Mouse (Mus musculus): ENCODE results near the gene Gm5134. TPM values are rescaled to one million over a fixed set of nuclear protein-coding genes. Genes with fewer than 3 reads are reported as not detected.
"Not testable (repeated sequence)": the region's sequence is repeated elsewhere in the genome, so short reads cannot be mapped to it uniquely, and the experiment has no call there.

The Gm5134 gene
- polyA plus RNA-seq, 1 experiment from 2014 or later: not detected

DNA sequence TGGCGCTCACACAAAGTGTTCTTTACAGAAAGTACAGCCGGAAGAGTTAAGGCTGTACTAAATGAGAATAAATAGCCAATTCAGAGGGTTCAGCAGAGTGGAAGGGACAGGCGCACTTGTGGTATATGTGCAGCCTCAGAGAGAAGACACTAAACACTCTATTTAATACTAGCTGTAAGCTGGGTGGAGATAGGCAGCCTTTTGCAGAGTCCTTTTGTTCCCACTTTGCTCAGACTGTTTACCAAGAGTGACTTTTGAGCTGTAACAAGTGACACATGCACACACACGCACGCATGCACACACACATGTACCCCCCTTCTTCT, 24.5 kb downstream of the Gm5134 start:
- Histone ChIP-seq H3K9ac (no peak overlapping the region), H3K4me3 (replicated peaks) (no peak overlapping the region), H3K27ac (no peak overlapping the region), H3K9me3 (no peaks in the 10 kb centered on the region), H3K4me1 (replicated peaks) (no peaks in the 10 kb centered on the region), H3K4me2 (replicated peaks) (no peak overlapping the region), H3K27me3 (replicated peaks) (no peaks in the 10 kb centered on the region), H3K36me3 (no peaks in the 10 kb centered on the region)
- 88% methylated on average over 5 of the region's 5 CpGs for WGBS
- no peak for ATAC-seq

DNA sequence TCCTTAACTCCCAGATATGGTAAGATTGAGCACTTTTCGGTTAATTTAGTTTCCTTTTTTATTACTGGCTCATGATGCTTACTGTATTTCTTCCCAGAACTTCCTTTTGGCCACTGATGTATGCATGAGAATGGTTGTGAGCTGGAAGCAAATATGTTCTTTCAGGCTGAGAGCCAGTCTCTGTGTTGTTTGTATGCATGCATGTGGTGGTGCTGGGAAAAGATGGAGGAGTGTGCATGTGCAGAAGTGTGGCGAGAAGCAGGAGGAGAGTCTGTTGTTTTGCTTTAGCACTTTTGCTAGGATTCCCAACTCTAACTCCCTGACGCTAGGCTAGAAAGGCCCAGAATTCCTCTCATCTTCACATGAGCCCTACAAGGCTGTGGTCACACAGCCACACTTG, 25.1 kb downstream of the Gm5134 start:
- Histone ChIP-seq H3K9me3 (no peaks in the 10 kb centered on the region), H3K4me2 (replicated peaks) (no peak overlapping the region), H3K4me3 (replicated peaks) (no peak overlapping the region), H3K27ac (no peak overlapping the region), H3K27me3 (replicated peaks) (no peaks in the 10 kb centered on the region), H3K9ac (no peak overlapping the region), H3K4me1 (replicated peaks) (no peaks in the 10 kb centered on the region), H3K36me3 (no peaks in the 10 kb centered on the region)
- WGBS: 77% methylated on average over 3 of the region's 3 CpGs
- ATAC-seq: no peak

DNA sequence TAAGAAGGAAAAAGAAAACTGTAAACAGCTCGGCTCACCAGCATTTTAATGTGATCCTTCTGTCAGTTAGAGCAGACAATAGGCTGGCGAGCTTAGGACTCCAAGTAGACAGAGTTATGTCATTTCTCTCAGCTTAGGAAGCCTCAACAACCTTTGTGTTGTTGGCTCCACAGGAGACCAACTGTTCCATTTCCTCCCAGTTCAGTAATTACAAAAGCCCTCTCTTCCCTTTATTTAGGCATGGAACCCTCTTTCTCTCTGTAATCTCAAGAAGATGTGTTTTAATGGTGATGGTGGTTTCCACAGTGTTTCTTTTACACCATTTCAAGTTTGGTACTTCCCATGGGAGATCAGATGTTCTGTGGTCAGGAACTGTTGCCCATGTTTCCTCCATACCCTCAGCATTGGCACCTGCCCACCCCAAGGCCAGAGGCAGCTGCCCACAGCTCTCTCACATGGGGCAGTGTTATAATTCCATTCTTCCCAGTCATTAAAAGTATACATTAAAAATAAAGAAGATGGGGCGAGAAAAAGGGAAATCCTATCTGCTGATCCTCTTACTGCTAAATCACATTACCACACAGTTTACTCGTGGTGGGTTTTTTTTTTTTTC, 36.2 kb downstream of the Gm5134 start:
- Histone ChIP-seq H3K27me3 (replicated peaks) (no peaks in the 10 kb centered on the region), H3K4me2 (replicated peaks) (no peak overlapping the region), H3K9me3 (no peaks in the 10 kb centered on the region), H3K4me3 (replicated peaks) (no peak overlapping the region), H3K36me3 (no peaks in the 10 kb centered on the region), H3K9ac (no peak overlapping the region), H3K4me1 (replicated peaks) (no peaks in the 10 kb centered on the region), H3K27ac (no peak overlapping the region)
- 84% methylated on average over 4 of the region's 4 CpGs for WGBS
- ATAC-seq: no peak

DNA sequence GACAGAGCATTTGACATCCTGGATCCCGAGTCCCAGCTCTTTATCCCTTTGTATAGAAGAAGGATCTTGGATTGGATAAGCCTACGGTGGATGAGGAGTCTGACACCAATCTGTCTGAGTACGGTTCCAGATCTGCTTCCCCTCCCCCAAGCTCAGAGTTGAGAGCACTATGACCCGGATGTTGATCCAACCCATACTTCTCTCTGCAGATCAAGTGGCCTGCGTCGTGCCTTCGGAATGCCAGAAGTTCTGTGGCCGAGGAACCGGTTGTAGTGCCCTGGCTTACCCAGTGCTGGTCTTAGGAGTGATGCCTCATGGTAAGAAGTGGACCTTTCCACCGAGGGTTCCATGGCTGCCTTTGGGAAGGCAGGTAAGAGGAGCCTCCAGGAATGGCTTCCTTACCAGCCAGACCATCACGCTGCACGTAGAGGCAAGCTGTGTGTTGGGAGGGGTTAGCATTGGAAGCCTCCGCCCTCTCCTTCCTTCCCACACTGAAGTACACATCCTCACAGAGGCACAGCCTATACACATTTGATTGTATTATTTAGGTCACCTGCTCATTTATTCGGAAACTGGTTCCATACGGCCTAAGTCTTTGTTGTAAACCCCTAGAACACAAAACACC, 39.4 kb downstream of the Gm5134 start:
- Histone ChIP-seq H3K4me3 (replicated peaks) (no peak overlapping the region), H3K9ac (no peak overlapping the region), H3K27ac (no peak overlapping the region), H3K4me1 (replicated peaks) (no peaks in the 10 kb centered on the region), H3K4me2 (replicated peaks) (no peak overlapping the region), H3K27me3 (replicated peaks) (no peaks in the 10 kb centered on the region), H3K9me3 (no peaks in the 10 kb centered on the region), H3K36me3 (no peaks in the 10 kb centered on the region)
- ATAC-seq: no peak
- WGBS: 82% methylated on average over 15 of the region's 15 CpGs

DNA sequence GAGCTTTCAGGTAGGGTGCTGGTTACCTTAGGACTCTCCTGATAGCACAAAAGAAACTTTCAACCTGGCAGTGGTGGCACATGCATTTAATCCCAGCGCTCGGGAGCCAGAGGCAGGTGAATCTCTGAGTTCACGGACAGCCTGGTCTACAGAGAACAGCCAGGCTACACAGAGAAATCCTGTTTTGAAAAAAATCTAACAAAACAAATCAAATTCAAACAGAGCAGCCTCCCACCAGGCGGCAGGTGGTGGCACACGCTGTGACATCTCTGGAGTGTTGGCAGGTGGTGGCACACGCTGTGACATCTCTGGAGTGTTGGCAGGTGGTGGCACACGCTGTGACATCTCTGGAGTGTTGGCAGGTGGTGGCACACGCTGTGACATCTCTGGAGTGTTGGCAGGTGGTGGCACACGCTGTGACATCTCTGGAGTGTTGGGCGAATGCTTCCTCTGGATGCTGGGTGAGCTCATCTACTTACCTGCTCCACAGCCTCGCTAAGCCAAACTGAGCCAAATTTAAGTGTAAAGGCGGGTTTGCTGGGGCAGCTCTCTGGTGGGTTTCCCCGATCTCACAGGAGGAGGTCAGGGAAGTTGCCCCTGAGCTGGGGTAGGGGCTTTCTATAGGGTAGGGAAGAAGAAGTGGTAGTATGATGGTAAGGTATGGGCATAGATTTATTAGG, 40.4 kb downstream of the Gm5134 start:
- not testable (repeated sequence) for H3K9me3 ChIP-seq; H3K27ac ChIP-seq; H3K27me3 ChIP-seq (replicated peaks); H3K4me3 ChIP-seq (replicated peaks); H3K4me2 ChIP-seq (replicated peaks); ATAC-seq; H3K4me1 ChIP-seq (replicated peaks); H3K36me3 ChIP-seq; H3K9ac ChIP-seq
- 81% methylated on average over 13 of the region's 13 CpGs for WGBS

DNA sequence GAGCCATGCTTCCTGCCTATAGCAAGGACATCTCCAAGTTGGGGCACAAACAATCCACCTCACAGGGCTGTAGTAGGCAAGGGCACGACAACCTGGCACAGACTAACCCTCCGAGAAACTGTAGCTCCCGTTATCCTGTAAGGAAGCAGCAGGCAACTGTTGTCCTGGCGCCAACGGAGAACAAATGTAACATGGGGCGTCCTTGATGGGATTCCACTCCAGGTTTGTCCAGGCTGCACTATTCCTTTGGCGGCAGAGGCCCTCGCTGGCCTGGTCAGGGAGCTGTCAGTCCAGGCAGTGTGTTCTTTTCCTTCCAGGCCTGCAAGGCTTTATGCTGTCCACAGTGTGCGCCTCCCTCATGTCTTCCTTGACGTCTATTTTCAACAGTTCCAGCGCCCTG, 41.1 kb downstream of the Gm5134 start:
- Histone ChIP-seq H3K27me3 (replicated peaks) (no peaks in the 10 kb centered on the region), H3K9ac (no peak overlapping the region), H3K9me3 (no peaks in the 10 kb centered on the region), H3K4me2 (replicated peaks) (no peak overlapping the region), H3K27ac (no peak overlapping the region), H3K36me3 (no peaks in the 10 kb centered on the region), H3K4me1 (replicated peaks) (no peaks in the 10 kb centered on the region), H3K4me3 (replicated peaks) (no peak overlapping the region)
- ATAC-seq: no peak
- WGBS: 89% methylated on average over 11 of the region's 11 CpGs

- Histone ChIP-seq H3K27me3 (replicated peaks) (no peaks in the 10 kb centered on the region), H3K4me3 (replicated peaks) (no peak overlapping the region), H3K4me2 (replicated peaks) (no peak overlapping the region), H3K36me3 (no peaks in the 10 kb centered on the region), H3K9ac (no peak overlapping the region), H3K9me3 (no peaks in the 10 kb centered on the region), H3K27ac (no peak overlapping the region), H3K4me1 (replicated peaks) (no peaks in the 10 kb centered on the region)
- WGBS: 24% methylated on average over 3 of the region's 3 CpGs
- ATAC-seq: no peak
These were observed 42.0 kb downstream of the Gm5134 start for GRCm38 (mm10) chr10:75996315-75996714.

GRCm38 (mm10) chr10:76001160-76001559, 46.8 kb downstream of the Gm5134 start:
- no peak overlapping the region for H3K4me3 ChIP-seq (replicated peaks)
- whole genome bisulfite sequencing: 39% methylated on average over 6 of the region's 7 CpGs
- no peak for ATAC-seq
- no peaks in the 10 kb centered on the region for H3K4me1 ChIP-seq (replicated peaks)
- no peak overlapping the region for H3K27ac ChIP-seq
- no peak overlapping the region for H3K9ac ChIP-seq
- H3K36me3 ChIP-seq: no peaks in the 10 kb centered on the region
- H3K9me3 ChIP-seq: no peaks in the 10 kb centered on the region
- no peaks in the 10 kb centered on the region for H3K27me3 ChIP-seq (replicated peaks)
- H3K4me2 ChIP-seq (replicated peaks): no peak overlapping the region

GRCm38 (mm10) chr10:76002101-76002521, 47.8 kb downstream of the Gm5134 start:
- Histone ChIP-seq H3K4me2 (replicated peaks) (no peak overlapping the region), H3K36me3 (no peaks in the 10 kb centered on the region), H3K27me3 (replicated peaks) (no peaks in the 10 kb centered on the region), H3K27ac (no peak overlapping the region), H3K9ac (no peak overlapping the region), H3K4me1 (replicated peaks) (no peaks in the 10 kb centered on the region), H3K4me3 (replicated peaks) (no peak overlapping the region), H3K9me3 (no peaks in the 10 kb centered on the region)
- 36% methylated on average over 3 of the region's 3 CpGs for WGBS
- no peak for ATAC-seq

DNA sequence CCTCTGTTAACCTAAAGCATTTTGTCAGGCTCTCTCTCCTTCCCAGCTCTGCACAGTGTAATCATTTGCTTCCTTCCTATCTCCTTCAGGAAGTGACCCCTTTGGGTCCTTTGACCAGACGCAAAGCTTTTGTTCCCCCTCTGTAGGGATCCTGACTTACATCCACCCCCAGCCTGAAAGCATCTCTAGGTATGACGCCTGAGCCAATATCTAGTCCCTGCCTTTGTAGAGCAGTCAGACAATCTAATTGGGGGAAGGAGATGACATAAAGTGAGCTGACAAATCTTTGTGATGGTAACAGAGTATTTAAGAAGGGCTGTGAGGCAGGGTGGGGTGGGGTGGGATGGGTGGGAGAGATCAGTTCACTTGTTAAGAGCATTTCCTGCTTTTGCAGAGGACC, 48.3 kb downstream of the Gm5134 start:
- H3K27me3 ChIP-seq (replicated peaks): no peaks in the 10 kb centered on the region
- H3K36me3 ChIP-seq: no peaks in the 10 kb centered on the region
- no peak for ATAC-seq
- no peak overlapping the region for H3K4me2 ChIP-seq (replicated peaks)
- H3K27ac ChIP-seq: no peak overlapping the region
- no peak overlapping the region for H3K9ac ChIP-seq
- no peak overlapping the region for H3K4me3 ChIP-seq (replicated peaks)
- no peaks in the 10 kb centered on the region for H3K4me1 ChIP-seq (replicated peaks)
- H3K9me3 ChIP-seq: no peaks in the 10 kb centered on the region
- 56% methylated on average over 2 of the region's 2 CpGs for WGBS

- H3K27me3 ChIP-seq (replicated peaks): no peaks in the 10 kb centered on the region
- H3K4me2 ChIP-seq (replicated peaks): no peak overlapping the region
- no peak overlapping the region for H3K27ac ChIP-seq
- H3K9ac ChIP-seq: no peak overlapping the region
- WGBS: 93% methylated on average over 2 of the region's 2 CpGs
- ATAC-seq: no peak
- no peaks in the 10 kb centered on the region for H3K4me1 ChIP-seq (replicated peaks)
- H3K9me3 ChIP-seq: no peaks in the 10 kb centered on the region
- no peak overlapping the region for H3K4me3 ChIP-seq (replicated peaks)
- no peaks in the 10 kb centered on the region for H3K36me3 ChIP-seq
These were observed 48.9 kb downstream of the Gm5134 start for GRCm38 (mm10) chr10:76003221-76003620.

GRCm38 (mm10) chr10:76006385-76006784, 52.1 kb downstream of the Gm5134 start:
- Histone ChIP-seq H3K4me1 (replicated peaks) (no peaks in the 10 kb centered on the region), H3K4me2 (replicated peaks) (no peak overlapping the region), H3K27ac (no peak overlapping the region), H3K4me3 (replicated peaks) (no peak overlapping the region), H3K36me3 (no peaks in the 10 kb centered on the region), H3K9me3 (no peaks in the 10 kb centered on the region), H3K27me3 (replicated peaks) (no peaks in the 10 kb centered on the region), H3K9ac (no peak overlapping the region)
- ATAC-seq: no peak
- 87% methylated on average over 6 of the region's 6 CpGs for WGBS

GRCm38 (mm10) chr10:76009812-76010211, 55.5 kb downstream of the Gm5134 start:
- 71% methylated on average over 3 of the region's 3 CpGs for WGBS
- no peak overlapping the region for H3K27ac ChIP-seq

More at GRCm38 (mm10) chr10:76009812-76010211, 55.5 kb downstream of the Gm5134 start:
- no peaks in the 10 kb centered on the region for H3K9me3 ChIP-seq
- no peak overlapping the region for H3K4me2 ChIP-seq (replicated peaks)
- no peak overlapping the region for H3K4me3 ChIP-seq (replicated peaks)
- H3K27me3 ChIP-seq (replicated peaks): no peaks in the 10 kb centered on the region
- no peaks in the 10 kb centered on the region for H3K36me3 ChIP-seq
- H3K4me1 ChIP-seq (replicated peaks): no peaks in the 10 kb centered on the region
- ATAC-seq: no peak
- no peak overlapping the region for H3K9ac ChIP-seq
